Mouse (Mus musculus): ENCODE measurements around the gene Itpa.

DNA sequence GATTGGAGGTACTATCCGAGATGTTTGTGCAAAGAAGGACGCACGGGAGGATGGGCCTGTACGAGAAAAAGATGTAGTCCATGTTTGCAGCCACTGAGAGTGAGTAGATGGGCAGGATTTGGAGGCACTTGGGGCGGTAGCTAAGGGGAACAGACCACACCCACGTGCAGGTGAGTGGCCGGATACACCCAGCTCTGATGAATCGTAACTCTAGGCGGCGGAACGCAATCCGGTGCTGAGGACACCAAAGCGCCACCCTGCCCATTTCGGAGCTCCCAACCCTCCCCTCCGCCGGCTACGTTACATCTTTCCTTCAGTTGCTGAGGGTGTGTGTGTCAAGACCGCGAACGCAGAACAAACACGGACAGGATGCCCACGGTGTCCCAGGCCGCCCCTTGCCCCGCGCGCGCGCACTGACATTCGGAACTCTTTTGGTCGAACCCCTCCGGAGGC is 29.3 kb downstream of the Itpa start:
- TF ChIP-seq UBTF (IDR thresholded peaks at IDR 0.05; ENCODE audit: borderline replicate concordance, insufficient read depth, low read depth, low read length) (no peak), CTCF (IDR thresholded peaks at IDR 0.05 in 2 of 3, conservative IDR thresholded peaks at IDR 0.05 in 1 of 3; ENCODE audit: control insufficient read depth in 1 of 3, insufficient read depth in 1 of 3, low read depth in 2 of 3, low read length in 3 of 3, poor library complexity in 1 of 3, severe bottlenecking in 1 of 3) (no peak), USF2 (IDR thresholded peaks at IDR 0.05; ENCODE audit: borderline replicate concordance in 1 of 2, insufficient read depth in 1 of 2, low read depth in 1 of 2, low read length in 2 of 2) (no peak), EP300 (IDR thresholded peaks at IDR 0.05; ENCODE audit: low read depth in 1 of 2, low read length in 2 of 2) (no peak), USF1 (IDR thresholded peaks at IDR 0.05; ENCODE audit: low read depth, low read length) (no peak), POLR2AphosphoS2 (IDR thresholded peaks at IDR 0.05; ENCODE audit: low read length) (no peak), POLR2A (IDR thresholded peaks at IDR 0.05; ENCODE audit: control insufficient read depth in 1 of 2, insufficient read depth in 1 of 2, low read depth in 1 of 2, low read length in 2 of 2, poor library complexity in 1 of 2) (no peak; a peak in 1 of 4 replicates), MAX (IDR thresholded peaks at IDR 0.05; ENCODE audit: low read length) (no peak), TBP (IDR thresholded peaks at IDR 0.05; ENCODE audit: low read depth, low read length) (no peak), TCF12 (IDR thresholded peaks at IDR 0.05; ENCODE audit: low read depth, low read length) (no peak), HCFC1 (IDR thresholded peaks at IDR 0.05; ENCODE audit: low read depth, low read length) (no peak), GATA1 (IDR thresholded peaks at IDR 0.05; ENCODE audit: low read depth, low read length) (no peak), TAL1 (IDR thresholded peaks at IDR 0.05; ENCODE audit: low read length) (no peak), MYC (IDR thresholded peaks at IDR 0.05; ENCODE audit: low read depth, low read length) (no peak)
